Mouse (Mus musculus) left cerebral cortex, adult 2 months (tissue): ENCODE results near the gene Gm9044. TPM values are rescaled to one million over a fixed set of nuclear protein-coding genes. Genes with fewer than 3 reads are reported as not detected.
"Not testable (repeated sequence)": the region's sequence is repeated elsewhere in the genome, so short reads cannot be mapped to it uniquely, and the experiment has no call there.

ENCODE experiments used
- DNase-seq, 2 experiments: peaks; one replicate each; pipeline ENCODE4 v3.0.0; 2021 to 2022; ENCODE audit warnings: low spot score in 2 of 2, mixed read lengths in 1 of 2; ENCODE audit errors: extremely low spot score in 1 of 2
- H3K27ac ChIP-seq: fragments of 200-600 bp; 2 replicates; pipeline ENCODE4 v1.8.1; 2022
- H3K4me3 ChIP-seq: fragments of 200-600 bp; 2 replicates; pipeline ENCODE4 v1.8.1; 2022
- CTCF ChIP-seq: fragments of 200-600 bp; IDR thresholded peaks from 2 replicates; pipeline ENCODE4 v1.8.1; 2022; ENCODE audit warnings: antibody characterized with exemption, mild to moderate bottlenecking, moderate library complexity
- intact Hi-C: fragments of 180-260 bp; cut with DNase I; formaldehyde crosslinking; loops from one replicate; pipeline ENCODE4 v1.15.1; 2025
- long read RNA-seq, 2 experiments: library from polyadenylated mRNA; stranded (forward); transcript quantifications; one replicate each; pipeline ENCODE4 v2.0.0; 2021; ENCODE audit warnings: borderline mapping rate in 2 of 2
- total RNA-seq, 2 experiments: library from RNA; stranded (reverse); gene quantifications; 2 replicates each; pipeline ENCODE4 v1.2.3; 2021

The Gm9044 gene
- total RNA-seq: not detected
- long read RNA-seq, experiment 1: 0 reads
- long read RNA-seq, experiment 2: 0 reads

DNA sequence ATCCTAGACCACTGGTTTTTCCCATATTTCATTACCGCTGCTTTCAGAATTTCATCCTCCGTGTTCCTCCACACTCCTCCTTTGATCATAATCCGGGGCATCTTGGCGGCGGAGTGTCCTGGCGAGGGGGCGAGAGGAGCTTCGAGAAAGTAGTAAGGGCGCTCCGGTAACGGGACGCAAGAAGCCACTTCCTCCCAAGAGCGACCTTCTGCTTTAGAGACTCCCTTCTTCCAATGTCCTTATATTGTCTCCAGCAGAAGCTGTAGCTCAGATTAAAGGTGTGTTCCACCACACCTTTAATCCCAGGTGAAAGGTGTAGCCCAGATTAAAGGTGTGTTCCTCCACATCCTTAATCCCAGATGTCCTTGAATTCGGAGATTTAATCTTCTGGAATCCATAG, at the start of gene Gm9044:
TSS of gene Gm9044 (minus strand) at position 101 of the 400 bp plus-strand sequence.
- intact Hi-C loops, H3K4me3 ChIP-seq, H3K27ac ChIP-seq, DNase-seq: not testable (repeated sequence)

DNA sequence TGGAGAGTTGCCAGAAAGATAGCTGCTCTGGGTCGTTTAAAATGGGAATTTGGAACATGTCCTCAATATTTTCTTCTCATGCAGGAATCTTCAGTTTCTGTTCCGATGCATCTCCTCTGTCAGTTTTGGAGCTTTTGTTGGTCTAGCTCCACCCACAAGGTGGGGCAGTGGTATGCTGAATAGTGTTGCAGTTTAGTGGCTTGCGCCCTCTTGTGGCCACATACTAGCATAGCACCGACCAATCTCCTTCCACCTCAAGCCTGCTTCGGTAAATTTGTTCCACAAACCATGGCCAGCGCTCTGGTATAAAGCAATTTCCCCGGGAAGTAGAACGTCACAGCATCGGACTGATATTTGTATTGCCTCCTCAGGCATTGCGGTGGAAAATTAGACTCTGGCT, 38.2 kb upstream of the Gm9044 start:
- peak; percentile 99 for TF ChIP-seq CTCF
- Histone ChIP-seq H3K27ac (no peak overlapping the region), H3K4me3 (no peak overlapping the region)
- intact Hi-C loops: loop anchor here (2.0 kb wide), 1 partner anchor 214 kb away; no protein-coding TSS in a partner anchor
- DNase-seq: peak; percentile 75 to 81

DNA sequence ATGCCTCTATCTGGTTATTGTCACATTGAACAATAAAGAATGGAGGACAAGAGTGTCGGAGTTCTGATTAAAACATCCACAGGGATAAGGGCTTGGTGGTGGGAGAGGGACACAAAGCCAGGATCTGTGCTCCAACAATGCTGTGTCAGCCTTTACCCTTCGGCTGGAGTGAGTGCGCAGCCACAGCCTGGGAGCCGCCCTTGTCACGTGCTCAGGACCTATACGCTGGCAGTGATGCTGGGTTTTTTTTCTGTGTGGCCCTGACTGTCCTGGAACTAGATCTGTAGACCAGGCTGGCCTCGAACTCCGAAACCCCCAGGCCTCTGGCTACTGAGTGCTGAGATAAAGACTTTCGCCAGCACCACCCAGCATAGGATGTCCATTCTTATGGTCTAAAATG, 37.3 kb upstream of the Gm9044 start:
- no peak for DNase-seq
- no peak for TF ChIP-seq CTCF
- intact Hi-C loops: no loop called here
- no peak overlapping the region for H3K4me3 ChIP-seq
- H3K27ac ChIP-seq: no peak overlapping the region

DNA sequence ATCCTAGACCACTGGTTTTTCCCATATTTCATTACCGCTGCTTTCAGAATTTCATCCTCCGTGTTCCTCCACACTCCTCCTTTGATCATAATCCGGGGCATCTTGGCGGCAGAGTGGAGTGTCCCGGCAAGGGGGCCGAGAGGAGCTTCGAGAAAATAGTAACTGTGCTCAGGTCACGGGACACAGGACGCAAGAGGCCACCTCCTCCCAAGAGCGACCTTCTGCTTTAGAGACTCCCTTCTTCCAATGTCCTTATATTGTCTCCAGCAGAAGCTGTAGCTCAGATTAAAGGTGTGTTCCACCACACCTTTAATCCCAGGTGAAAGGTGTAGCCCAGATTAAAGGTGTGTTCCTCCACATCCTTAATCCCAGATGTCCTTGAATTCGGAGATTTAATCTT, 21.8 kb upstream of the Gm9044 start, which contains the start of gene Gm9049:
TSS of gene Gm9049 (minus strand) at position 101 of the 400 bp plus-strand sequence.
- intact Hi-C loops, H3K27ac ChIP-seq, DNase-seq, H3K4me3 ChIP-seq: not testable (repeated sequence)

DNA sequence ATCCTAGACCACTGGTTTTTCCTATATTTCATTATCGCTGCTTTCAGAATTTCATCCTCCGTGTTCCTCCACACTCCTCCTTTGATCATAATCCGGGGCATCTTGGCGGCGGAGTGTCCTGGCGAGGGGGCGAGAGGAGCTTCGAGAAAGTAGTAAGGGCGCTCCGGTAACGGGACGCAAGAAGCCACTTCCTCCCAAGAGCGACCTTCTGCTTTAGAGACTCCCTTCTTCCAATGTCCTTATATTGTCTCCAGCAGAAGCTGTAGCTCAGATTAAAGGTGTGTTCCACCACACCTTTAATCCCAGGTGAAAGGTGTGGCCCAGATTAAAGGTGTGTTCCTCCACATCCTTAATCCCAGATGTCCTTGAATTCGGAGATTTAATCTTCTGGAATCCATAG, 16.4 kb upstream of the Gm9044 start, which contains the start of gene Gm9048:
TSS of gene Gm9048 (minus strand) at position 101 of the 400 bp plus-strand sequence.
- H3K27ac ChIP-seq, H3K4me3 ChIP-seq, DNase-seq, intact Hi-C loops: not testable (repeated sequence)

DNA sequence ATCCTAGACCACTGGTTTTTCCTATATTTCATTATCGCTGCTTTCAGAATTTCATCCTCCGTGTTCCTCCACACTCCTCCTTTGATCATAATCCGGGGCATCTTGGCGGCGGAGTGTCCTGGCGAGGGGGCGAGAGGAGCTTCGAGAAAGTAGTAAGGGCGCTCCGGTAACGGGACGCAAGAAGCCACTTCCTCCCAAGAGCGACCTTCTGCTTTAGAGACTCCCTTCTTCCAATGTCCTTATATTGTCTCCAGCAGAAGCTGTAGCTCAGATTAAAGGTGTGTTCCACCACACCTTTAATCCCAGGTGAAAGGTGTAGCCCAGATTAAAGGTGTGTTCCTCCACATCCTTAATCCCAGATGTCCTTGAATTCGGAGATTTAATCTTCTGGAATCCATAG, 10.9 kb upstream of the Gm9044 start, which contains the start of gene Gm9046:
TSS of gene Gm9046 (minus strand) at position 101 of the 400 bp plus-strand sequence.
- H3K27ac ChIP-seq, intact Hi-C loops, DNase-seq, H3K4me3 ChIP-seq: not testable (repeated sequence)

DNA sequence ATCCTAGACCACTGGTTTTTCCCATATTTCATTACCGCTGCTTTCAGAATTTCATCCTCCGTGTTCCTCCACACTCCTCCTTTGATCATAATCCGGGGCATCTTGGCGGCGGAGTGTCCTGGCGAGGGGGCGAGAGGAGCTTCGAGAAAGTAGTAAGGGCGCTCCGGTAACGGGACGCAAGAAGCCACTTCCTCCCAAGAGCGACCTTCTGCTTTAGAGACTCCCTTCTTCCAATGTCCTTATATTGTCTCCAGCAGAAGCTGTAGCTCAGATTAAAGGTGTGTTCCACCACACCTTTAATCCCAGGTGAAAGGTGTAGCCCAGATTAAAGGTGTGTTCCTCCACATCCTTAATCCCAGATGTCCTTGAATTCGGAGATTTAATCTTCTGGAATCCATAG, 5.5 kb upstream of the Gm9044 start, which contains the start of gene Gm9045:
TSS of gene Gm9045 (minus strand) at position 101 of the 400 bp plus-strand sequence.
- H3K4me3 ChIP-seq, DNase-seq, H3K27ac ChIP-seq, intact Hi-C loops: not testable (repeated sequence)

DNA sequence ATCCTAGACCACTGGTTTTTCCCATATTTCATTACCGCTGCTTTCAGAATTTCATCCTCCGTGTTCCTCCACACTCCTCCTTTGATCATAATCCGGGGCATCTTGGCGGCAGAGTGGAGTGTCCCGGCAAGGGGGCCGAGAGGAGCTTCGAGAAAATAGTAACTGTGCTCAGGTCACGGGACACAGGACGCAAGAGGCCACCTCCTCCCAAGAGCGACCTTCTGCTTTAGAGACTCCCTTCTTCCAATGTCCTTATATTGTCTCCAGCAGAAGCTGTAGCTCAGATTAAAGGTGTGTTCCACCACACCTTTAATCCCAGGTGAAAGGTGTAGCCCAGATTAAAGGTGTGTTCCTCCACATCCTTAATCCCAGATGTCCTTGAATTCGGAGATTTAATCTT, 5.3 kb downstream of the Gm9044 start, which contains the start of gene Gm9040:
TSS of gene Gm9040 (minus strand) at position 101 of the 400 bp plus-strand sequence.
- intact Hi-C loops: not testable (repeated sequence)

DNA sequence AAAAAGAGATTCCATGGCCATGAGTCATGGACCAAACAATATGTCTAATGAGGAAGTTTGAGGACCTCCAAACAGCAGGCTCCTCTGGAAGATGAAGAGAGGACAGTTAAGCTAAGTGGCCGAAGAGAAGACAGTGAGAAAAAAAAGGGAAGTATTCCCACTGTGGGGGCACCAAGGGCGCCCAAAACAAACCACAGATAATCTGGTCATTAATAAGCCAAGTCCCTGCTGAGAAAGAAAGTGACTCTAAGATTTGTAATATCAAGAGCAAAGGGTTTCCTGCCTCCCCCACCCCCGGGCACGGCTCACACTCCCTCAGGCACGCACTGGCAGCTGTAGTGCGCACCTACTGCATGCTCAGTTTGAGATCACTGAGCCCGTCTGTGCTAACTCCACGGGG, 13.2 kb downstream of the Gm9044 start:
- no peak overlapping the region for H3K27ac ChIP-seq
- no peak for TF ChIP-seq CTCF
- intact Hi-C loops: no loop called here
- no peak overlapping the region for H3K4me3 ChIP-seq
- DNase-seq: no peak

More for the DNA sequence above, 5.3 kb downstream of the Gm9044 start, which contains the start of gene Gm9040:
- H3K4me3 ChIP-seq, H3K27ac ChIP-seq, DNase-seq: not testable (repeated sequence)

DNA sequence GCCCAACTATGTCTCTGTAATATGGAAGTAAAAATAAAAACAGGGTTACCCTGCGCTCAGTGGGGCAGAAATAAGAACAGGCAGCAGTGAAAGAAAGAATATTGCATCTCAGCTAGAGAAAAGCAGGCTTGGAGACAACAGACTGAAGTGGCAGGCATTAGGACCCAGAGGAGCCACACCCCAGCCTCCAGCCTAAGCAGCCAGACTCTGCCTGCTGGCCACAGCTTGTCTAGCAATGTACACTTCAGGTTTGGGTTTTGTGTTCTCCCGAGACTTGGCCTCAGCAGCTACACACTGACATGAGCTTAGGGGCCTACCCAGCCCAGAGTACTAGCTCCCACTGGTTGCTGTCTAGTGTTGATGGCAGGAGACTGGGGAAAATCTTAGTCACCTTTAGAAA, 30.1 kb downstream of the Gm9044 start:
- H3K27ac ChIP-seq, H3K4me3 ChIP-seq, DNase-seq, intact Hi-C loops: not testable (repeated sequence)

DNA sequence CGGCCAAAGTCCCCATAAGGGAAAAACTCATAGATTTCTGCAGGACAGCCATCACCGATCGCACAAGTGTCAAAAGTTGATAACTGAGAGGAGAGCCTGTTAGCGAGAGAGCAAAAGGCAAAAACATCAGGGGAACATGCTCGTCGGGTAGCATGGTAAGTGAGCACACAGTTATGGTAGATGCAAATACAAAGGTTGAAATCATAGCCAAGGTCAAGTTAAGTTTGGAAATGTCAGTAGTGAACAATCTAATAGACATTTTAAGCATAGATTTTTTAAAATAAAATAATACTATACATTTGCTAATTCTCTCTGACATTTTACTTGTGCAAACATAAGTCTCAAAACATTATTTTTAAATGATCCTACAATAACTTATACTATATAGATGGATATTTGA, 37.3 kb downstream of the Gm9044 start, which contains the start of gene Iltifb:
TSS of gene Iltifb (minus strand) at position 101 of the 400 bp plus-strand sequence.
- no peak for DNase-seq
- no peak for TF ChIP-seq CTCF
- Histone ChIP-seq H3K27ac (no peak within 1 kb of the TSS), H3K4me3 (no peak within 1 kb of the TSS)
- intact Hi-C loops: no loop called here

DNA sequence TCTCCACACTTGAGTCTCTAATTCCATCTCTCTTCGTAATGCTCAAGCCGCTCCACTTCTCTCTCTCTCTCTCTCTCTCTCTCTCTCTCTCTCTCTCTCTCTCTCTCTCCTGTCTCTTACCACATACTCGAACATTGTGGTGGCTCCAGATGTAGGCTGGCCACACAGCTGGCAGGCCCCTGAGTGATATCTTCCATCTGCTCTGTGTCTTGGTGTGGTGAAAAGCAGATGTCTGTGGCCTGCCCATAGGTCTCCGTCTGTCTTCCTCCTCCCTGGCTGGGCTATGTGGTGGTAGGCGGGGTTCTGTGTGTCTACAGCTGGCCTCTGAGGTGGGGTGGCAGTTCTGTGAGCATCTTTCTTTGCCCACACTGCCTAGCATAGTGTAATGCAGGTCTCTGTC, 49.2 kb downstream of the Gm9044 start:
- H3K4me3 ChIP-seq, intact Hi-C loops, H3K27ac ChIP-seq, DNase-seq: not testable (repeated sequence)

DNA sequence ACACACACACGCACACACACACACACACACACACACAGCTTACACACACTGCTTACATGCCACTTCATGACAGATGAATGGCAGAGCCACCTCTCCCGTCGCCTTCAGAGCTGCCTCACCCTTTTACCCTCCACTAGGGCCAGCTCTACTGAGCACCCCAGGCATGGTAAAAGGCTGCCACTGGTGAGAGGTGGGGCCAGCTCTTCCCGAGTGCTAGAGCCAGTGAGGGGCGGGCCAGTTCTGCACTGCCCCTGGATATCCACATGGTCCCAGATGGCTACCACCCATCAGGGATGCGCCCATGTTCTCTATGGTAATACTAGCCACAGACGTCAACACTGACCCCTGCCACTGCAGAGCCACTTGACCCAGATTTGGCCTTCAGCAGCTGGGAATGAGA, 49.6 kb downstream of the Gm9044 start:
- DNase-seq, H3K27ac ChIP-seq, H3K4me3 ChIP-seq, intact Hi-C loops: not testable (repeated sequence)

Other genes starting within 250 kb of the Gm9044 start
- 10 to 100 TPM in 1 of 2 experiments, 1 to 10 TPM in 1; 8.9 to 10.3 TPM for gene Mdm1, start 190.6 kb downstream of the Gm9044 start, total RNA-seq
- gene Il22, start 127.5 kb downstream of the Gm9044 start, total RNA-seq: not detected
- gene Gm32717, start 91.6 kb downstream of the Gm9044 start, total RNA-seq: under 1 TPM; 0.56 to 0.97 TPM
- gene Gm32802, start 73.7 kb downstream of the Gm9044 start, total RNA-seq: under 1 TPM; 0.56 to 0.97 TPM
- not detected for gene Iltifb, start 37.4 kb downstream of the Gm9044 start, total RNA-seq
- not detected for gene Gm9040, start 5.4 kb downstream of the Gm9044 start, total RNA-seq
- gene Gm9045, start 5.4 kb upstream of the Gm9044 start, total RNA-seq: under 1 TPM in 1 of 2 experiments, not detected in 1; 0.18 TPM
- not detected for gene Gm9046, start 10.8 kb upstream of the Gm9044 start, total RNA-seq
- gene Gm9048, start 16.3 kb upstream of the Gm9044 start, total RNA-seq: not detected
- gene Gm9049, start 21.7 kb upstream of the Gm9044 start, total RNA-seq: under 1 TPM in 1 of 2 experiments, not detected in 1; 0.18 TPM
- not detected for gene Ifng, start 108.6 kb upstream of the Gm9044 start, total RNA-seq